Mouse (Mus musculus) hindbrain, embryonic 14.5 days (tissue): ENCODE results near the gene Dglucy. TPM values are rescaled to one million over a fixed set of nuclear protein-coding genes. Genes with fewer than 3 reads are reported as not detected.
A peak's percentile ranks its signal among the peaks of the same experiment; 100 is the strongest.

Experiments used
- ATAC-seq: fragments of 200-750 bp; cut with Nextera tagmentation; 2 replicates; pipeline ENCODE4 v1.8.0; 2017; ENCODE audit warnings: moderate number of reproducible peaks, mild to moderate bottlenecking, moderate TSS enrichment, moderate library complexity; ENCODE audit not compliant: low FRiP score
- DNase-seq: peaks from one replicate; pipeline ENCODE4 v3.0.0-alpha.2; 2015; ENCODE audit warnings: low spot score
- H3K27ac ChIP-seq: fragments of 300-500 bp; sonication (generic); 2 replicates; pipeline ENCODE4 v1.5.1; 2014; ENCODE audit warnings: mild to moderate bottlenecking, moderate library complexity
- H3K27me3 ChIP-seq: fragments of 300-500 bp; sonication (generic); 2 replicates; pipeline ENCODE4 v1.6.1; 2014; ENCODE audit warnings: mild to moderate bottlenecking, low read length, mixed read lengths; ENCODE audit not compliant: control insufficient read depth, insufficient read depth
- H3K36me3 ChIP-seq: fragments of 300-500 bp; sonication (generic); replicated peaks from 2 replicates; pipeline ENCODE4 v1.6.1; 2014; ENCODE audit not compliant: control insufficient read depth, insufficient read depth
- H3K4me1 ChIP-seq: fragments of 300-500 bp; sonication (generic); replicated peaks from 2 replicates; pipeline ENCODE4 v1.6.1; 2014; ENCODE audit warnings: antibody characterized with exemption, low read length, mixed read lengths; ENCODE audit not compliant: control insufficient read depth, insufficient read depth
- H3K4me2 ChIP-seq: fragments of 300-500 bp; sonication (generic); replicated peaks from 2 replicates; pipeline ENCODE4 v1.6.1; 2014; ENCODE audit warnings: mild to moderate bottlenecking, moderate library complexity
- H3K4me3 ChIP-seq: fragments of 300-500 bp; sonication (generic); replicated peaks from 2 replicates; pipeline ENCODE4 v1.5.1; 2014; ENCODE audit warnings: mild to moderate bottlenecking, low read length
- H3K9ac ChIP-seq: fragments of 300-500 bp; sonication (generic); 2 replicates; pipeline ENCODE4 v1.6.1; 2014
- H3K9me3 ChIP-seq: fragments of 300-500 bp; sonication (generic); 2 replicates; pipeline ENCODE4 v1.6.1; 2016; ENCODE audit warnings: low read length; ENCODE audit not compliant: control insufficient read depth
- WGBS: fragments of 180-500 bp; shearing (Covaris S2); extraction: QIAGEN DNeasy Blood & Tissue Kit; methylation state at CpG from one replicate; pipeline ENCODE4 v1.1.7; 2014; 5-methylcytosine and 5-hydroxymethylcytosine counted together
- polyA plus RNA-seq: library from polyadenylated mRNA; unstranded; fragments of >200 nt; fragmentation: Nextera tagmentation; extraction: Ambion mirVana; gene quantifications from 2 replicates; pipeline ENCODE4 v1.2.1, GENCODE M21; 2014

Dglucy gene
- polyA plus RNA-seq, 1 experiment from 2014 or later = 3.2 TPM

- no peaks in the 10 kb centered on the region for H3K4me1 ChIP-seq
- no peak overlapping the region for H3K4me3 ChIP-seq
- no peaks in the 10 kb centered on the region for H3K36me3 ChIP-seq
- no peak overlapping the region for H3K27ac ChIP-seq
- 30% methylated on average over 1 of the region's 1 CpGs for WGBS
- DNase-seq (no peak), ATAC-seq (no peak)
- no peaks in the 10 kb centered on the region for H3K27me3 ChIP-seq
- no peak overlapping the region for H3K4me2 ChIP-seq
- no peak overlapping the region for H3K9ac ChIP-seq
- H3K9me3 ChIP-seq = no peaks in the 10 kb centered on the region
Measured at GRCm38 (mm10) chr12:100846566-100846965, 67.7 kb downstream of the Dglucy start.

- Histone ChIP-seq H3K27ac (no peak overlapping the region), H3K9ac (no peak overlapping the region), H3K9me3 (no peaks in the 10 kb centered on the region), H3K4me3 (no peak overlapping the region), H3K4me2 (no peak overlapping the region), H3K4me1 (no peaks in the 10 kb centered on the region), H3K27me3 (no peaks in the 10 kb centered on the region), H3K36me3 (no peaks in the 10 kb centered on the region)
- ATAC-seq (0 out of 2 replicates have a peak, but pooled peaks have one; percentile 26), DNase-seq (no peak)
- 46% methylated on average over 11 of the region's 11 CpGs for WGBS
Measured at GRCm38 (mm10) chr12:100847437-100848080, 68.7 kb downstream of the Dglucy start.

GRCm38 (mm10) chr12:100849421-100850138 lies 70.7 kb downstream of the Dglucy start:
- Histone ChIP-seq H3K9me3 (no peaks in the 10 kb centered on the region), H3K9ac (no peak overlapping the region), H3K4me1 (no peaks in the 10 kb centered on the region), H3K4me2 (no peak overlapping the region), H3K27ac (no peak overlapping the region), H3K36me3 (no peaks in the 10 kb centered on the region), H3K4me3 (no peak overlapping the region), H3K27me3 (no peaks in the 10 kb centered on the region)
- 76% methylated on average over 7 of the region's 7 CpGs for WGBS
- peak; percentile 69; the same call in 1 of the 2 replicates for ATAC-seq
- peak; percentile 84 for DNase-seq

- H3K9ac ChIP-seq = no peak overlapping the region
- no peak for ATAC-seq
- H3K4me3 ChIP-seq = no peak overlapping the region
- no peaks in the 10 kb centered on the region for H3K9me3 ChIP-seq
- no peaks in the 10 kb centered on the region for H3K27me3 ChIP-seq
- H3K4me1 ChIP-seq = no peaks in the 10 kb centered on the region
- H3K36me3 ChIP-seq = no peaks in the 10 kb centered on the region
- no peak overlapping the region for H3K4me2 ChIP-seq
- H3K27ac ChIP-seq = no peak overlapping the region
- no peak for DNase-seq
- 90% methylated on average over 3 of the region's 3 CpGs for WGBS
Measured at GRCm38 (mm10) chr12:100852370-100852769, 73.5 kb downstream of the Dglucy start.

GRCm38 (mm10) chr12:100856337-100856736 lies 77.5 kb downstream of the Dglucy start:
- H3K27ac ChIP-seq = no peak overlapping the region
- no peaks in the 10 kb centered on the region for H3K36me3 ChIP-seq
- H3K9ac ChIP-seq = no peak overlapping the region
- no peaks in the 10 kb centered on the region for H3K9me3 ChIP-seq
- WGBS = 91% methylated on average over 2 of the region's 2 CpGs
- H3K4me2 ChIP-seq = no peak overlapping the region
- ATAC-seq = no peak
- no peak for DNase-seq
- H3K27me3 ChIP-seq = no peaks in the 10 kb centered on the region
- H3K4me1 ChIP-seq = no peaks in the 10 kb centered on the region
- H3K4me3 ChIP-seq = no peak overlapping the region

GRCm38 (mm10) chr12:100857791-100858190 lies 78.9 kb downstream of the Dglucy start:
- Histone ChIP-seq H3K9ac (no peak overlapping the region), H3K4me1 (no peaks in the 10 kb centered on the region), H3K9me3 (no peaks in the 10 kb centered on the region), H3K27ac (no peak overlapping the region), H3K4me2 (no peak overlapping the region), H3K36me3 (no peaks in the 10 kb centered on the region), H3K4me3 (no peak overlapping the region), H3K27me3 (no peaks in the 10 kb centered on the region)
- WGBS = 81% methylated on average over 7 of the region's 7 CpGs
- DNase-seq (no peak), ATAC-seq (no peak)

- Histone ChIP-seq H3K4me1 (no peaks in the 10 kb centered on the region), H3K9ac (no peak overlapping the region), H3K27ac (no peak overlapping the region), H3K27me3 (no peaks in the 10 kb centered on the region), H3K9me3 (no peaks in the 10 kb centered on the region), H3K4me2 (no peak overlapping the region), H3K36me3 (no peaks in the 10 kb centered on the region), H3K4me3 (no peak overlapping the region)
- DNase-seq (no peak), ATAC-seq (no peak)
- whole genome bisulfite sequencing = 96% methylated on average over 3 of the region's 3 CpGs
Measured at GRCm38 (mm10) chr12:100862272-100862671, 83.4 kb downstream of the Dglucy start.

GRCm38 (mm10) chr12:100862856-100863446 lies 84.1 kb downstream of the Dglucy start:
- no peak overlapping the region for H3K9ac ChIP-seq
- H3K4me1 ChIP-seq = no peaks in the 10 kb centered on the region
- no peaks in the 10 kb centered on the region for H3K9me3 ChIP-seq
- WGBS = 94% methylated on average over 3 of the region's 3 CpGs
- H3K27ac ChIP-seq = no peak overlapping the region
- H3K27me3 ChIP-seq = no peaks in the 10 kb centered on the region
- DNase-seq (no peak), ATAC-seq (no peak)
- H3K4me3 ChIP-seq = no peak overlapping the region
- H3K36me3 ChIP-seq = no peaks in the 10 kb centered on the region
- H3K4me2 ChIP-seq = no peak overlapping the region

GRCm38 (mm10) chr12:100865072-100865471 lies 86.2 kb downstream of the Dglucy start:
- no peak overlapping the region for H3K4me2 ChIP-seq
- no peaks in the 10 kb centered on the region for H3K27me3 ChIP-seq
- no peaks in the 10 kb centered on the region for H3K4me1 ChIP-seq
- no peaks in the 10 kb centered on the region for H3K36me3 ChIP-seq
- H3K4me3 ChIP-seq = no peak overlapping the region
- no peak for ATAC-seq
- H3K9me3 ChIP-seq = no peaks in the 10 kb centered on the region
- H3K27ac ChIP-seq = no peak overlapping the region
- no peak for DNase-seq
- H3K9ac ChIP-seq = no peak overlapping the region
